Mouse (Mus musculus) adrenal gland, adult 18-20 months (tissue): ENCODE measurements at regions not wholly inside any gene's neighbourhood (a gene's known extent, or its start where the extent isn't known, plus 50 kb on each side); places are given as distances from the start of the nearest gene placed in this dataset.
"Not testable (repeated sequence)": the region's sequence is repeated elsewhere in the genome, so short reads cannot be mapped to it uniquely, and the experiment has no call there.

Experiments used
- DNase-seq, 2 experiments: peaks; one replicate each; pipeline ENCODE4 v3.0.0; 2021 to 2022; ENCODE audit warnings: low spot score in 2 of 2

GRCm38 (mm10) chr11:22573166-22573565 is 61.3 kb downstream of the Tmem17 start:
- DNase-seq = no peak

- no peak for DNase-seq
Observed at GRCm38 (mm10) chr11:22573802-22574201, 61.9 kb downstream of the Tmem17 start.

DNA sequence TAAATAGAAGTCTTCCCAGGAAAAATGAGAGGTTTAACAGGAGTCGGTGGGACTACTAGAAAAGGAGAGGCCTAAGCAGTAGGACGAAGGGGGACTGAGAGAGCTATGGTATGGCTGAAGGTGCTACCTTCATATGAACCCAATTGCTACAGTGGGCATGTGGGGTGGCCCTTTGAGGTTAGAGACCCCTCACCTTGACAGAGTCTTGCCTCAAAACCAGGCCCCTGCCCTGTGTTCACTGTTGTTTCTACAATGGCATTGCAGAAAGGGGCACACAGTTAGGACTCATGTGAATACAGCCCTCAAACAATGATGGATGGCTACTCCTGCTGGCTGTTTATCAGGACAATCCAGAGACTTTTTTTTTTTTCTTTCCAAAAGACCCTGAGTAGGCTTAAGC is 62.6 kb downstream of the Tmem17 start:
- no peak for DNase-seq

DNA sequence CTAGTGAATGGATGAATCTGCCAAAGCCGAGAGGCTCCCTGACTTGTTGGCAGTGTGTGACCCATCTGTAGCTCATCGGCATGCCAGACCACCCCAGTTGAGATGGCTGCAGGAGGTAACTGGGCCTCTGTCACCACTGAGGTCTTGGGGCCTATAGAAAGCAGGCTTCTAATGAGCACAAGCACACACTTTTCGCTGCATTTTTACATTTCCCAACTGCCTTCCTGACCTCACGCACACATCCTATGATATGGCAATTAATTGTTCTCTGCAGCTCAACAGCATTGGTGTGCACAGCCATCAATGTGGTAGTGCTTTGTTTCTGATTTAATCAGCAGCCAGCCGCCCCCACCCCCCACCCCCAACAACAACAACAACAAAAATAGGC is 72.2 kb downstream of the Tmem17 start:
- no peak for DNase-seq

GRCm38 (mm10) chr11:22584488-22585158 is 72.7 kb downstream of the Tmem17 start:
- peak; percentile 10 to 37 for DNase-seq

DNA sequence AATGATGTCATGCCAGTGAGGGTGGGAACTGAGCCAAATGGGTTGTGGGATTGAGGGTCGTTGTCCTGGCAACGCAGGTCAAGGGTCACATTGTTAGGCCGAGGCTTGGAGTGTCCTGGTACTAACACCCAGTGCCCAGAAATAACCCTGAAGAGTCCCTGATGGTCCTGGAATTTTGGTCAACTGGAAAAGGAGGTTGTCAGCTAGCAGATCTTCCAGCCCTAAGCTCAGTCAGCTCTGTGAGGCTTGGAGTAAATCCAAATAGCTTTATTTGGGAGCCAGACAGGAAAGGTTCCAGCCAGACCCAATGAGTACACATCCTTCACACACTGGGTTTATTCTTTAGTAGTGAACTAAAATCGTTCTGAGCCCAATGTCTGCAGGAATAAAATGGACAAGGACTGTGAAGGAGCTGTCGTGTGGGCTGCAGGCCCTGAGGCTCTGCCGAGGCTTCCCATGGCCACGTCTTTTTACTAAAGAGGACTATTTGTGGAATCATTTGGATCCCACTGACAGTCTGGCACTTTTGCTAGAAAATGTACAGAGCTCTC is 75.9 kb downstream of the Tmem17 start:
- no peak for DNase-seq

GRCm38 (mm10) chr11:22588546-22588945 is 76.7 kb downstream of the Tmem17 start:
- peak in 1 of 2 experiments; percentile 14 for DNase-seq

DNA sequence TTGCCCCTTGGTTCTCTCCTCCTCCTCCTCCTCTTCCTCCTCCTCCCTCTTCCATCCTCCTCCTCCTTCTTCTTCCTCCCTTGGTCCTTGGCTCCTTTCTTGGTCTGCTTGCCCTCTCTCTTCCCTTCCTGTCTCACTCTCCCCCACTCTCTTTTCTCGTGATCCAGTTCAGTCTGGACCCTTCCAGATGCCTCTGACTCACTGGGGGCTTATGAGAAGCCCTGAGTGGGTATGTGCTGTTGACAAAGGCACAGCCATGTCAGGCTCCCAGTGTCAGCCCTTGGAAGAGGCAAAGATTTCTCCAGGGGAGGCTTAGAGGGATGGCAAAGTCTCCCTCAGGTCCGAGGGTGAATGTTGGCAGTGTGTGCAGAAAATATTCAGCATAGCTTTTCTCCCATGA is 78.0 kb downstream of the Tmem17 start:
- DNase-seq = no peak

DNA sequence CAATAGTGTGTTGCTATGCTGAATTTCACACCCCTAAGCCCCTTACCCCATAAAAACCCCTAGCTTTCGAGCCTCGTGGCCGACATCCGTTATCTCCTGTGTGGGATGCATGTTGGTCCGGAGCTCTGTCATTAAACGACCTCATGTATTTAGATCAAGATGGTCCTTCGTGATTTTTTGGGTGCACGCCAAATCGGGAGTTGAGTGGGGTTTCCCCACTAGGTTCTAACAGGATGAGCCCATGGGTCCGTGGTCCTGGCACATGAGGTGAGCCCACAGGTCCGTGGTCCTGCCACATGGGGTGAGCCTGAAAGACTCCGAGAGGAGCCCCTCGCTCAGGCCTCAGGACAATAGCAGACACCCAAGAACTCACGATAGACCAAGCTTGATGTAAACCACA is 79.2 kb downstream of the Tmem17 start:
- not testable (repeated sequence) for DNase-seq

DNA sequence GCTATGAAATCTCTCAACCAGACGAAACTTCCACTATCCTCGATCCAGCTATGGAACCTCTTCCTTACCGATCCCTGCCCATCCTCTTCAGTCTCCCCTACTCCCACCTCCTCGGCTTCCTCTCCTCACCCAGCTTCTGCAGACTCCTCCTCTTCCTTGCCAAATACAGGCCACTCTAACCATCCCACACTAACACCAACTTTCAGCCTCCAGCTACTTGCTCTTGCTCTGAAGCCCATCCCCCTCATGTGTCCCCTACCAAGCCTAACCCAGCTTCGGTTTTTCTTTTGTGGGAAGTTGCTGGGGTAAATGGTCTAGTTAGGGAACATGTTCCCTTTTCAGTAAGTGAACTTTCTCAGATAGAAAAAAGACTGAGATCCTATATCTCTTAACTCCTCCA is 80.8 kb downstream of the Tmem17 start:
- DNase-seq = no peak

DNA sequence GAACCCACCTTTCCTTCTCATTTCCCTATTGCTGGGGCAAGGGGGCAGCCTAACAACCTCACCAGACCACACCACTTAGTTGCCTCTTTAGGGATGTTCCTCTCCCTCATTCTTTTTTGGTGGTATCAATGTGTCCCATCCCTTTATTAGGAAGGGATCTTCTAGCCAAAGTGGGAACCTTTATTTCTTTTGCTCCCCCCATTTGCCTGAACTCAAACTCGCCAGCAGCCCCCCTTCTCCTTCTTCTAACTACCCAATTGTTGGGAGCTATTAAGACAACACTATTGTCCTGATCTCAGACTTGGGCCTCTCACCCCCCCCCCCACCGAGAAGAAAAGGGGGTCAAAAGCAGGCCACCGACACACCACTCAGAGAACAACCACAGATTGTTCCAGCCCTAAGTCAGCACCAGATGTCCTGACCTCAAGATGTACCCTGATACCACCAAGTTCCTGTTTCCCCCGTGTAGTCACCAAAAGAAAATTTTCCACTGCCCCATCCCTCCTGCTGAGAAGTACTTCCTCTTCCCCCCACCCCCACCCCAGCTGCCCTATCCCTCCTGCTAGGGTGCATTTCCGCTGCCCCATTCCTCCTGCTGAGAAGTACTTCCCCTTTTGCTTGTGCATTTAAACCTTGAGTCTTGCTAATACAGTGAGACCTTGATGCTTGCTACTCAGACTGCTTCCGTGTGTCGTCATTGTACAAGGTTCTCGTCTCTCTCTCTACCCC is 84.4 kb downstream of the Tmem17 start:
- no peak for DNase-seq

GRCm38 (mm10) chr11:22596805-22597149 is 84.9 kb downstream of the Tmem17 start:
- DNase-seq = no peak

- no peak for DNase-seq
Observed at GRCm38 (mm10) chr11:22600370-22600769, 88.5 kb downstream of the Tmem17 start.

- DNase-seq = no peak
Observed at GRCm38 (mm10) chr11:22601977-22602376, 90.1 kb downstream of the Tmem17 start.

- DNase-seq = no peak
Observed at GRCm38 (mm10) chr11:22602610-22603009, 90.7 kb downstream of the Tmem17 start.

DNA sequence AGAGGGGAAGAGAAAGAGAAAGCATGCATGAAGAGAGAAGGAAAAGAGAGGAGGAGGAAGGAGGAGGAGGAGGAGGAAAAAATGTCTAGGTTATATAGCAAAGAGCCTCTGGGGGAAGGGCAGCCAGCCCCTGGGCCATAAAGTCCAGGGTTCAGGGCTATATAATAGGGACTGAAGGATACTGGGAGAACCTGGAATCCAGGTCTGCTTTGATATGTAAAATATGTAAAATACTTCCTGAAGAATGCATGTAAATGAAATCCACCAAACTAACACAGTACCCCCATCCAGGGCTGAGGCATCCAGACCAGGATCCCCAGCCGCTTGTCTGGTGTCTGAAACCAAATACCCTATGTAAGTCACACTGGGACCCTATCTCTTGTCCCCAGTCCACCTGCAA is 91.5 kb downstream of the Tmem17 start:
- no peak for DNase-seq

- DNase-seq = no peak
Observed at GRCm38 (mm10) chr11:22606380-22606779, 94.5 kb downstream of the Tmem17 start.

DNA sequence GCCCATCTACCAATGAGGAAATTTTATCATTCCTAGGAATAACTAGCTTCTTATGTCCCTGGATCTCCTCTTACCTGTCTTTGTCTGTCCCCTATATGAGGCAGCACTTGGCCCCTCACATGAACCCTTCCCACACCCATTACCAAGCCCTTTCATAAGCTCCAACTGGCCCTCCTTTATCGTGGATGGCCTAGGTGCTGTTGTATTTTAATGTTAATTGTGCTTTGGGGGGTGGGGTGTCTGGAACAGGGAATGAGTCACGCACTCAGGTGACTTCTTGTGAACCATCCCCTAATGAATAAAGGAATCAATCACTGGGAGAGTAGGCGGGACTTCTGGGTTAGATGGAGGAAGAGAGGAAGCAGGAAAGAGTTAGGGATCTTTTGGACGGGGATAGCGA is 95.8 kb downstream of the Tmem17 start:
- no peak for DNase-seq

GRCm38 (mm10) chr11:22608945-22609344 is 97.1 kb downstream of the Tmem17 start:
- DNase-seq = no peak

- no peak for DNase-seq
Observed at GRCm38 (mm10) chr11:22610433-22611101, 98.7 kb downstream of the Tmem17 start.

DNA sequence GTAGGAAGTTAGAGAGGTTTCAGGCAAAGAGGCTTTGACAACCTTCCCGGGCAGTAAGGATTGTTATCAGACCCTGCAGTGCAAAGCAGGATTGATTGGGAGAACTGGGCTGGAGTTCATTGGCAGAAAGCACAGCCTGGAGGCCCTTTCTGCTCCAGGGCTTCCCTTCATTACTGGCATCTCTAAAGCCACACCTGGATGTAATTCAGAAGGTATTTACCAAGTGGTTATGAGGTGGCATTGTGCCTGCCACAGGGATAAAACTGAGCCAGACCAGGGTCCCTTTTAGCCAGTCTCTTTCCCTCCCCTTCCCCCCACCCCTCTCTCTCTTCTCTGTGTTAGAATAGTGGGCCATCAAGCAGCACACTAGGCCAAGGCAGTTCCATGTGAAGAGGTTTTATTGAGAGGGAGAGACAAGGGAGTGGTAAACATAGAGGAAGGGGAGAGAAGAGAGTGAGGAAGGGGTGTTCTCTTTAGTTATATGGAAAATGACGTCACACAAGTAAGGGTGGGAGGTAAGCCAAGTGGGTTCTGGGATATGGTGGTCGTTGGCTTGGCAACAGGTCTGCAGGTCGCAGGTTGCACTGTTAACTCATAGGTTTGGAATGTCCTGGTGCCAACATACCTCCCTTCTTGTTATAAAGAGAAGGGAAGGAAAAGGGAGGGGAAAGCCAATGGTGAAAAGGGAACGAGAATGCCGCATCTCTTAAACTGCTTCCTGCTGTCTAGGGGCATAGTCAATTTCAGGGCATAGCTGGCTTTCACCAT is 99.4 kb downstream of the Tmem17 start:
- no peak for DNase-seq
